Mouse (Mus musculus): Measurements from ENCODE around the gene Clcn1. TPM values are rescaled to one million over a fixed set of nuclear protein-coding genes. Genes with fewer than 3 reads are reported as not detected.

Clcn1 gene
- polyA plus RNA-seq, 2 experiments: 0.61 to 1.9 TPM

DNA sequence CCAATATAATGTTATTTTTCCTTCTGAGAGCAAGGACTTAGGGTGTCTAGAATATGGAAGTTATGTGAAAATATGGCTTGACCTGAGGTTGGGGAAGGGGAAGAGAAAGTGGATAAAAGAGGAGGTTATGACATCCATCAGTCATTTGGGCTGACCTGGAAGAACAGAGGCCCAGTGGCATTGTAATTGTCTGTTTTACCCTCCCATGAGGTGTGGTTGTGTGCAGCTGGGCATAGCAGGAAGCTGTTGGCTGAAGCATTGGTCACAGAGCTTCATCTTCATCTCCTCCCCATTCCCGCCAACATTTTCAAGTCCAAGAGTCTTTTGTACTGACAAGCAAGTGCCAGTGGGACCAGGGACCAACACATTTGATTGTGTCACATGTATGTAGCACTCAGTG lies 57.8 kb downstream of the Clcn1 start:
- 93% methylated on average over 1 of the region's 1 CpGs for WGBS
- Histone ChIP-seq H3K9me3 (ENCODE audit: control insufficient read depth, low read length) (no peaks in the 10 kb centered on the region), H3K4me2 (replicated peaks; ENCODE audit: low read depth, low read length, severe bottlenecking) (no peak overlapping the region), H3K4me3 (replicated peaks; ENCODE audit: low read length) (no peak overlapping the region), H3K36me3 (ENCODE audit: control insufficient read depth, insufficient read depth, low read length) (no peaks in the 10 kb centered on the region), H3K4me1 (ENCODE audit: control insufficient read depth, insufficient read depth, low read length) (0 out of 2 replicates have a peak, but pooled peaks cover 2% of the 10 kb centered on the region), H3K9ac (ENCODE audit: low read depth, low read length, severe bottlenecking) (no peak overlapping the region), H3K27me3 (ENCODE audit: control insufficient read depth, insufficient read depth, low read length) (no peaks in the 10 kb centered on the region), H3K27ac (replicated peaks; ENCODE audit: low read depth, low read length) (no peak overlapping the region)
- no peak for TF ChIP-seq POLR2A (IDR thresholded peaks at IDR 0.05; ENCODE audit: borderline replicate concordance, extremely low read depth, insufficient read depth, insufficient read length)
- ATAC-seq (ENCODE audit: low FRiP score, low read depth): no peak
- no peak for DNase-seq (ENCODE audit: low spot score)

DNA sequence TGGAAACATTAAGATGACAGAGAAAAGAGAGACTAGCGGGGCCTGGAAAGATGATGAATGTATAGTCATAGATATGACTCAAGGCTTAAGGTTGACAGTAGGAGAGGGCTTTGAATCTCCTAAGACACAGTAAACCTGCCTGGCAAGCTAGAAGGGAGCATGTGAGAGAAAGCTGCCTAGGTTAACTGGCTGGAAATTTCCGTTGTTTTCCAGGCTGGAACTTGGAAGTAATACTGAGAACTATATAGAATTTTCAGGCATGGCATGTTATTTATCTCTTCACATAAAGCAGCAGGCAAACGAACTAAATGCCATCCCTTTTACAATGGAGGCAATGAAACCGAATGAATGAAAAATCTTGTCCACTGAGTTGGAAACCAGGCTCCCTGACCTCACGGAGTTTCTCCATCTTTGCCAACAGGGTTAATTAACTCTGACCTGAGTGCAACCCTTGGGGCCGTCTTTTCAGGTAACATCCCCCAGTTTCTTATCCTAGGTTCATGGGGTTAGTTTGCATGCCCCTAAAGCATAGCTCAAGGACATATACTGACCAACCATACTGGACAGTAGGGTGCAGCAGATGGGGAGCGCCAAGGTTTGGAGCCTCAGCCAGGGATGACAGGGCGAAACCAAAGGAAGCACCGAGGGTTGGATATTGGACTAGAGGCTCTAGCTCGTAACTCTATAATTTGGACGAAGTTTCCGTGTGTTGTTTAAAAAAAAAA lies 62.0 kb downstream of the Clcn1 start:
- no peak for DNase-seq (ENCODE audit: low spot score)
- H3K9ac ChIP-seq (ENCODE audit: low read depth, low read length, severe bottlenecking): no peak overlapping the region
- H3K36me3 ChIP-seq (ENCODE audit: control insufficient read depth, insufficient read depth, low read length): peaks cover 12% of the 10 kb centered on the region
- H3K27ac ChIP-seq (replicated peaks; ENCODE audit: low read depth, low read length): no peak overlapping the region
- no peaks in the 10 kb centered on the region for H3K9me3 ChIP-seq (ENCODE audit: control insufficient read depth, low read length)
- no peak for TF ChIP-seq POLR2A (IDR thresholded peaks at IDR 0.05; ENCODE audit: borderline replicate concordance, extremely low read depth, insufficient read depth, insufficient read length)
- no peaks in the 10 kb centered on the region for H3K27me3 ChIP-seq (ENCODE audit: control insufficient read depth, insufficient read depth, low read length)
- 34% methylated on average over 12 of the region's 12 CpGs for WGBS
- peak overlapping the region; percentile 77 for H3K4me2 ChIP-seq (replicated peaks; ENCODE audit: low read depth, low read length, severe bottlenecking)
- ATAC-seq (ENCODE audit: low FRiP score, low read depth): no peak
- peak overlapping the region; percentile 79; the same call in 1 of the 2 replicates for H3K4me3 ChIP-seq (replicated peaks; ENCODE audit: low read length)
- peaks cover 27% of the 10 kb centered on the region for H3K4me1 ChIP-seq (ENCODE audit: control insufficient read depth, insufficient read depth, low read length)

DNA sequence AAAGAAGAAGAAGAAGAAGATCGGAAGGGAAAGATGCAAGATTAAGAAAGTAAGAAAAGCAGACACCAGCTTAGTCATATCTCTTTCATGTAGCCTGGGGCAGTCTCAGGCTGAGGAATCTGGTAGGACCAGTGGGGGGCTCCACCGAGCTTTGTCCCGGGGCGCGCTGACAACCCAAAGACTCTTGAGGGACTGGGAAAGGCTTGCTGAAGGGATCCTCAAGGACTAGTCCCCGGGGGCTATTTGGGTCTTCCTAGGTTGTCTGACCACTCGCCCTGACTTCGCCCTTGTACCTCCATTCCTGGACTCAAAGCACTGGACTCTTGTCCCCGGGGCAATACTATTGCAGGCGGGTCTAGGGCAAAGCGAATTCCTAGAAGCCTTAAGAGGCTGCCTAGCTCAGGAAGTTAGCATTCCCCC lies 62.5 kb downstream of the Clcn1 start:
- Histone ChIP-seq H3K4me3 (replicated peaks; ENCODE audit: low read length) (peak overlapping the region; percentile 79), H3K27me3 (ENCODE audit: control insufficient read depth, insufficient read depth, low read length) (no peaks in the 10 kb centered on the region), H3K27ac (replicated peaks; ENCODE audit: low read depth, low read length) (peak overlapping the region; percentile 93), H3K36me3 (ENCODE audit: control insufficient read depth, insufficient read depth, low read length) (peaks cover 12% of the 10 kb centered on the region), H3K4me1 (ENCODE audit: control insufficient read depth, insufficient read depth, low read length) (peaks cover 32% of the 10 kb centered on the region), H3K9ac (ENCODE audit: low read depth, low read length, severe bottlenecking) (peak overlapping the region; percentile 93), H3K9me3 (ENCODE audit: control insufficient read depth, low read length) (no peaks in the 10 kb centered on the region), H3K4me2 (replicated peaks; ENCODE audit: low read depth, low read length, severe bottlenecking) (peak overlapping the region; percentile 77)
- TF ChIP-seq POLR2A (IDR thresholded peaks at IDR 0.05; ENCODE audit: borderline replicate concordance, extremely low read depth, insufficient read depth, insufficient read length): no peak
- ATAC-seq (ENCODE audit: low FRiP score, low read depth): peak; percentile 35
- peak; percentile 81 for DNase-seq (ENCODE audit: low spot score)
- WGBS: 0% methylated on average over 11 of the region's 11 CpGs

DNA sequence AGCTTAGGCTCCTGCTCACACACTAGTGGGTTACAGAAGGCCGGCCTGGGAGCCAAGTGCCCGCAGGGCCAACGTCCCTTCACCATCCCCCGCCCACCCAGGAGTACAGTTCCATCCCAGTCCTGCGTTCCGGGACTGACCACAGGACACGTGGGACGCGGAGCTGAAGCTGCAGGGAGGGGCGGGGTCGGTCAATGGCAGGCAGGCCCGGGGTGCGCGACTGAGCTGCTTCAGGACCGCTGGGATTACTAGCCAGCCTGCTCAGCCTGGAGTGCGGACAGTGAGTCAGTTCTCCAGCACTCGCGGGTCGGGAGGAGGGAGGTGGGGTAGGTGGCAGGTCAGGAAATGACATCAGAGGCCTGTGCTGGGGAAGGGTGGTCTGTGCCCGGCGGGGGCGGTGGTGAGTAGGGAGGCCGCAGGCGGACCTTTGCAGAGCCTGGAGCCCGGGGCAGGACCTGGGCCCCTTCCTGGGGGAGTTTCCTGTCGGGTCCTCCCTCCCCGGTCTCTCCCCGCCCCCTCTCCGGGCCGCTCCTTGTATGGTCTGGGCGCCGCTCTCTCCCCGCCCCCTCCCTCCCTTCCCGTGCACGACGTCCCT lies 63.0 kb downstream of the Clcn1 start, which contains the start of gene Zyx:
TSS of gene Zyx (plus strand) at position 205 of the 595 bp plus-strand sequence.
- TF ChIP-seq POLR2A (IDR thresholded peaks at IDR 0.05; ENCODE audit: borderline replicate concordance, extremely low read depth, insufficient read depth, insufficient read length): 0 out of 2 replicates have a peak, but pooled peaks have one; percentile 63
- Histone ChIP-seq H3K9me3 (ENCODE audit: control insufficient read depth, low read length) (no peaks in the 10 kb centered on the region), H3K36me3 (ENCODE audit: control insufficient read depth, insufficient read depth, low read length) (peaks cover 16% of the 10 kb centered on the region), H3K27me3 (ENCODE audit: control insufficient read depth, insufficient read depth, low read length) (no peaks in the 10 kb centered on the region), H3K27ac (replicated peaks; ENCODE audit: low read depth, low read length) (peak within 1 kb of the TSS; percentile 93), H3K4me1 (ENCODE audit: control insufficient read depth, insufficient read depth, low read length) (peaks cover 37% of the 10 kb centered on the region), H3K4me3 (replicated peaks; ENCODE audit: low read length) (peak within 1 kb of the TSS; percentile 79), H3K9ac (ENCODE audit: low read depth, low read length, severe bottlenecking) (peak within 1 kb of the TSS; percentile 93), H3K4me2 (replicated peaks; ENCODE audit: low read depth, low read length, severe bottlenecking) (peak within 1 kb of the TSS; percentile 77)
- DNase-seq (ENCODE audit: low spot score) (peak; percentile 93), ATAC-seq (ENCODE audit: low FRiP score, low read depth) (peak; percentile 85)
- WGBS: 0% methylated on average over 20 of the region's 36 CpGs

DNA sequence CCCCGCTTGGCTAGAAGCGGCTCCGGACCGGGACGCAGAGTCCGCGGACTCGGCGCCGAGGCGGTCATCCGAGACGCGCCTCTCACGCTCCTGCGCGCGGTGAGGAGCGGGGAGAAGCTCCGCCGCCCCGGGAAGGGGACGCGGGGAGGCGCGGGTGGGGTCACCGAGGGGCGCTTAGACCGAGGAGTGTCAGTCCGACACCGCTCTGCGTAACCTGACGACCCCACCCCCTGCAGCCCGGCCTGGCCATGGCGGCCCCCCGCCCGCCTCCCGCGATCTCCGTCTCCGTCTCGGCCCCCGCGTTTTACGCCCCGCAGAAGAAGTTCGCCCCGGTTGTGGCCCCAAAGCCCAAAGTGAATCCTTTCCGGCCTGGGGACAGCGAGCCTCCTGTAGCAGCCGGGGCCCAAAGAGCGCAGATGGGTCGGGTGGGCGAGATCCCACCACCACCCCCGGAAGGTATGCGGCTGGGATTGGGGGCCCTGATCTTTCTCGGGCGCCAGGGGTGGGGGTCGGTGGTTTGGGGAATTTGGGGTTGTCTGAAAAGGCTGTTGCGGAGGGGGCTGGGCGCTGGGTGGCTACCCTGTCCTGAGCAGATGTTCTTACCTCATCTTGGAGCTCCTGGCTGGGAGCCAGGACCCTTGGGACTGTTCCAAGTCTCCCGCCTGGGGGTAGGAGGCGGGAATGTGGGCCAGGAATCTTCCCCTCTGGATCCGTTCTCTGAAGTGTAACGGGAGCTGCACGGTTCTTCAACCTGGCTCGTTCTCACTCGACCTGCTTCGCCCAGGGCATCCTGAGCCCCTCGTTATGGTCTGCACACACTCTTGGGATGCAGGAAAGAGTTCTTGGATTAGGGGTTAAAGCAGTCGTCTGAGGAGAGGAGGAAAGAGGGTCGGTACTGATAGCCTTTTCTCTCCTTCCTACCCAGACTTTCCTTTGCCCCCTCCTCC lies 63.8 kb downstream of the Clcn1 start:
- peak; percentile 29 for ATAC-seq (ENCODE audit: low FRiP score, low read depth)
- TF ChIP-seq POLR2A (IDR thresholded peaks at IDR 0.05; ENCODE audit: borderline replicate concordance, extremely low read depth, insufficient read depth, insufficient read length): peak; percentile 92; the same call in 1 of the 2 replicates
- peaks cover 38% of the 10 kb centered on the region for H3K4me1 ChIP-seq (ENCODE audit: control insufficient read depth, insufficient read depth, low read length)
- peak; percentile 84 for DNase-seq (ENCODE audit: low spot score)
- no peaks in the 10 kb centered on the region for H3K27me3 ChIP-seq (ENCODE audit: control insufficient read depth, insufficient read depth, low read length)
- peak overlapping the region; percentile 93 for H3K9ac ChIP-seq (ENCODE audit: low read depth, low read length, severe bottlenecking)
- peak overlapping the region; percentile 79 for H3K4me3 ChIP-seq (replicated peaks; ENCODE audit: low read length)
- no peaks in the 10 kb centered on the region for H3K9me3 ChIP-seq (ENCODE audit: control insufficient read depth, low read length)
- H3K36me3 ChIP-seq (ENCODE audit: control insufficient read depth, insufficient read depth, low read length): peaks cover 23% of the 10 kb centered on the region
- WGBS: 2% methylated on average over 47 of the region's 72 CpGs
- H3K27ac ChIP-seq (replicated peaks; ENCODE audit: low read depth, low read length): peak overlapping the region; percentile 93
- H3K4me2 ChIP-seq (replicated peaks; ENCODE audit: low read depth, low read length, severe bottlenecking): peak overlapping the region; percentile 77

All from limb, embryonic 14.5 days (tissue).